Mouse (Mus musculus) regulatory T cell (primary cell): ENCODE measurements around the gene Crb2.

ENCODE experiments used
- in situ Hi-C: fragments of 300-600 bp; cut with MboI, MseI; formaldehyde crosslinking; loops from one replicate; pipeline ENCODE4 v1.15.1; 2025; ENCODE audit warnings: high pct_unique_total_duplicates

The Crb2 gene

DNA sequence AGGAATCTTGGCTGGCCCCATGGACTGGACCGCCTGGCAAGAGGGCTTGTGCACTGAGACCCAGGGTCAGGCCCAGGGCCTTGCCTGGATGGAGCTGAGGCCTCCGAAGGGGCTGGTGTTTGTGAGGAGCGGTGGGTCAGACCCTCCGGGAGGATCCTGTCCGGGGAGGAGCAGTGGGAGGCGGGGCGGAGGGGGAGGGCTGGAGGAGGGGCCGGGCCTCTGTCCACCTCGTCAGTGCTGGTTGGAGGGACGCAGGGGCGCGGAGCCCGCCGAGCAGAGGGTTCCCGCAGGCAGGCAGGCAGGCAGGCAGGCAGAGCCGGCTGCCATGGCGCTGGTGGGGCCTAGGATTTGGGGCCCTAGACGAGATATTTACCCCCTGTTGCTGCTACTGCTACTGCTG, at the start of gene Crb2:
Gene Crb2, plus strand, starts transcription at position 234 of the 400 bp plus-strand sequence.
- in situ Hi-C loops = loop anchor here (10.0 kb wide), 1 partner anchor 391 kb away; no protein-coding TSS in a partner anchor

DNA sequence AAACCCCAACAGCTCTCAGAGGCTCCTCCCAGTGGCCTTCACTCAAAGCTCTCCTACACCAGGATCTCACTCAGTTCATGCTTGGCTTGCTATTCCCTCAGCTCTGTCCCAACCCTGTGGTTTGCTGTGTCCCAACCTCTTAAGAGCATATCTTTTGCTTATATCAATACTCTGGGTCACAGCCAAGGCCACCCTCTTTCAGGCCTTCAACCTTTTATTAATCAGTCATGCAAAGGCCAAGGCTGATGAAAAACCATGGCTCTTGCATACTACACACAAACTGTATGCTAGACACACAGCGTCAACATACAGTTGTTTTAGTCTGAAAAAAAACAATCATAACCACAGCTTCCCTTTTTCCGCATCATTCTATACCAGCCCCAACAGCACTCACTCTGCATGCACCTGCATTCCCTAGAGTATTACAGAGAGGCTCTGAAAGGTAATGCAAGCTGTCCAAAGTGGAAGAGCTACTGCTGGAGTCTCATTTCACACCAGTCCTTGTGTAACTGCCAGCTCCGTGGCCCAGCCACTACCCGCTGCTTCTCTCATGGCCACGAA, 44.7 kb upstream of the Crb2 start:
- in situ Hi-C loops = no loop called here

- in situ Hi-C loops = no loop called here
These were observed 40.9 kb upstream of the Crb2 start for GRCm38 (mm10) chr2:37734979-37735806.

DNA sequence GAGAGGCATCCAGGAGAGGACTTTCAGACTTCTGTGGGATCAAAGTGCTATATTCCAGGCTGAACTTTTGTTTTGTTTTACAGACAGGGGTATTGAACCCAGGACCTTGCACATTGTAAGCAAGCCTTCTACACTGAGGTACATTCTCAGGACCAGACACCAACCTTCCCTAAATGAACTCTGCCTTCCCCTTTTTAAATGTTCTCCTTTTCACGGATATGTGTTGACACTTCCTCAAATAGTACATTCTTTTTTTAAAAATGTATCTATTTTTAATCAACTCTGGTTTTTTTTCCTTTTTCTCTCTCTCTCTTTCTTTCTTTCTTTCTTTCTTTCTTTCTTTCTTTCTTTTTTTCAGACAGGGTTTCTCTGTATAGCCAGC, 40.3 kb upstream of the Crb2 start:
- in situ Hi-C loops = no loop called here

GRCm38 (mm10) chr2:37741806-37742554, 34.1 kb upstream of the Crb2 start:
- in situ Hi-C loops = no loop called here

DNA sequence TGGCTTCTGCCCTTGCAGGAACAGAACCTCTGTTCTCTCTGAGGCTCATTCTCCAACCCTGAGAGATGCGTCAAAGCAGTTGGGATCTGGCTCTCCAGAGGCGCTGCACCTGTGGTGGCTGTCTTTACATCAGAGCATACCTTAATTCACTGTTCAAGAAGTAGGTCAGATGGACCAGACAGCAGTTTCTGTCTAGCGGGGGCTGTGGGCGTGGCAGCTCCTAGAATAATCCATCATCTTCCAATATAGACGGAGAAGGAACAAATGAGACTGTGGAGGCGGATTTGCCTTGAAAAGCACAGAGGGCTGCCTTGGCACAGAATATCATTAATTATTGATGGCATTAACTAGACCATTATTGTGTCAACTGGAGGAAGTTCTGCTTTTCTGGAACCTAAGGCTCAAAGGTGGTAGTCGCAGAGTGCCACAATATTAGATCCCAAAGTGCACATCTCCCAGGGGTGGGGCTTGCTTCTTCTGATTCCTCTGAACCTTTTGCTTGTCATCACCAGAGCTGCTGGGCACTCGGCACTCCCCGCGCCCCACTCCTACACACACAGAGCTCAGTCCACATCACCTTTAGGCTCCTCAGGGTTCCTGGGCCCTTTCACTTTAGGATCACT, 31.2 kb upstream of the Crb2 start:
- in situ Hi-C loops = loop anchor here (5.0 kb wide), 1 partner anchor 93 kb away; no protein-coding TSS in a partner anchor

DNA sequence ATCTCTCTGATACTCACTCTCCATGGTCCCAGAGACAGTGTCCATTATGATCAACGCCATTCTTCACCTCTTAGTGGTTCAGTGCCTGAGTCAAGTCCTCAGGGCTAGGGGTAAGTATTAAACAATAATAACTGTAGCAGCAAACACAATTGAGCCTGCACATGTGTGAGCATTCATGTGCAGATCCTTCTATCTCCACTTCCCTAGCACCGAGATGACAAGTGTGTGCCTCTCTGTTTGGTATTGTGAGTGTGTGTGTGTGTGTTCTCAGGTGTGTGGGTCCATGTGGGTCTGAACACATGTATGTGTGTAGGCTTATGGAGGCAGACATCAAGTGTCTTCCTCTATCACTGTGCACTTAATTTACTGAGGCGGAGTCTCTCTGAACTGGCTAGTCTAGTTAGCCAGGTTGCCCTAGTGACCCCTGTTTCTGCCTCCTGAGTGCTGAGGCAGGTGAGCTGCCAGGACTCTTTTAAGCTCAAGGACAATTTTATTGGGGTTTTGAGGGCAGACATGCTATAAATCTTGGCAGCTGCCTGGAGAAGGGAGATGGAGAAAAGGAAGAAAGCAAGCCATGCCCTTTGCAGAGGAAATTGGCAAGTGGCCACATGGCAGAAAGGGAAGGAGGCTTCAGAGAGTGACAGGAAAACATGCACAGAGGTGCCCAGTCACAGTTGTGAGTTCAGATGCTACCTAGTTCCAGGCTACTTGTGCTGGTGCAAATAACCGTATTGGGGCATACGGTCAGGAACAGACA, 29.6 kb upstream of the Crb2 start:
- in situ Hi-C loops = loop anchor here (5.0 kb wide), 1 partner anchor 94 kb away; no protein-coding TSS in a partner anchor

- in situ Hi-C loops = loop anchor here (5.0 kb wide), 1 partner anchor 96 kb away; no protein-coding TSS in a partner anchor
These were observed 28.1 kb upstream of the Crb2 start for GRCm38 (mm10) chr2:37747909-37748308.

DNA sequence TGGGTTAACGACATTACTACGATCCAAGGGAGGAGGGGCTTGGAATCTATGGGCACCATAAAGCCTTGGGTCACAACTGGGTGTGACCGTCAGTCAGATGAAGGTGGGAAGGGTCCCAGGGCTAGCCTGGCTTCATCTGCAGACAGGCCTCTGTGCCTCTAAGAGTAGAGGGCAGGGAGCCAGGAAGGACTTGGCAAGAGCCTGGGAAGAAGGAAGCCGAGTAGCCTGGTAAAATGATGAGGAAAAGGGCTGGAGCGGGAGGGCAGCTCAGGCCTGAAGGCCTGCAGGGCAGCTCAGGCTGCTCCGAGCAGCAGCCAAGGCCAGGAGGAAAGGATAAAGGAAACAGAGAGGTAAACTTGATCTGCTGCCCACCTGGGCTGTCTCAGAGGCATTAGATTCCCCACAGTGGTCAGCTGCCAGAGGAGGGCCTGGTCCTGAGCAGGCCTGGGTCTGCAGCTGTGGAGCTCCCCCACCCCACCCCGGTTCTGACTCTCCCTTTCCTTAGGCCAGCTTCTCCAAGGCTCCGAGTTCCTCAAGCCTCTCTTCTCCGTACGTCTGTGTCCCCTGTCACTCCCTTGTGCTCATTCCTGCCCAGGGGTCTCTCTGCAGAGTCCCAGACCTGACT, 27.5 kb upstream of the Crb2 start:
- in situ Hi-C loops = loop anchor here (5.0 kb wide), 1 partner anchor 96 kb away; no protein-coding TSS in a partner anchor

DNA sequence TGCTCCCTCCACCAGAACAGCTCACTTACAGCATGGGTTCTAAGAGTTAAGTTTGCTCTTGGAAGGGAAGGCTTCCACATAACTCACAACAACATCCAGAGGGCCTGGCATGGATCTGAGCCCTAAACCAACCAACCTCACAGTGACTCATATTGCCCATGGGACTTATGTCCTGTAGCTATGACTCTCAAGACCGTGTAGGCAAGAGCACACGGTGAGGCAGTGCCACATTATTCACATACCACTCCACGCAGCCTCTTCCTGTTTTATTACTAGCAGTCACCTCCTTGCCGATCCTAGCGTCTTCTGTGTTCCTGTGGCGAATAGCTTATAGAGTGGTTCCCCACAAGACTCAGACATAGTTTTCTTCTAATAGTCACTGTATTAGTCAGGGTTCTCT, 26.7 kb upstream of the Crb2 start:
- in situ Hi-C loops = loop anchor here (5.0 kb wide), 1 partner anchor 97 kb away; no protein-coding TSS in a partner anchor

DNA sequence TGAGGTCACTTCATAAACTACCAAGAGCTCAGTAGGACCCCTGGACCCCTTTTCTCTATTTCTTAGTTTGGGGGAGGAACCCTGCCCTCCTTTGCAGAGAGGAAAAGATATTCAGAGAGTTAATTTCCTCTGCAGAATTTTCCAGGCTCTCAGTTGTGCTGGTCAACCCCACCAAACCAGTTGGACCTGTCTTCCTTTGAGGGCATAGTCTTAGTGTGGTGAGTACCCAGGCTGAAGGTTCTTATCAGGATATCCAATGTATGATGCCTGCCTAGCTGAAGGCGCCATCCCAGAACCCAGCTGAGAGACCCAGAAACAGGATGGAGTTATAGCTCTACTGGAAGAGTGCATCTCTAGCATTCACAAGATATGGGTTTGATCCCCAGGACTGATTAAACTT, 24.9 kb upstream of the Crb2 start:
- in situ Hi-C loops = loop anchor here (25.0 kb wide), 1 partner anchor 1386 kb away; no protein-coding TSS in a partner anchor

- in situ Hi-C loops = loop anchor here (25.0 kb wide), 1 partner anchor 1381 kb away; no protein-coding TSS in a partner anchor
These were observed 19.7 kb upstream of the Crb2 start for GRCm38 (mm10) chr2:37756220-37756930.

DNA sequence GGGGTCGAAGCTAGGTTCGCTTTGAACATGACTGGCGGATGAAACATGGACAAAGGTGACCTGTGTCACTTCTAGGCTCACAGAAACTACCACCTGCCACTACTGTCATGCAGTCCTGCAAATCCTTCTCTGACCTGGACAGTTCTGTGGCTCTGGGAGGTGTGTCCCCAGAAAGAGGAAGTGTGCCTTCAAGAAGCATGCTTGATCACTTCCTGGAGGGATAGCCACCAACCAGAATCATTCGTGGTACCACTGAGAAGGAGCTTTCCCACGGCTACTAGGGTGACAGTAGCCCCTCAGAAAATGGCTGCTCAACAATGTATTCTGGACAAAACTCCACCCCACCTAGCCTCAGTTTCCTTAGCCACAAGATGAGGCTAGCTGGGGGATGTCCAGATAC, 19.0 kb upstream of the Crb2 start:
- in situ Hi-C loops = loop anchor here (25.0 kb wide), 1 partner anchor 1380 kb away; no protein-coding TSS in a partner anchor

DNA sequence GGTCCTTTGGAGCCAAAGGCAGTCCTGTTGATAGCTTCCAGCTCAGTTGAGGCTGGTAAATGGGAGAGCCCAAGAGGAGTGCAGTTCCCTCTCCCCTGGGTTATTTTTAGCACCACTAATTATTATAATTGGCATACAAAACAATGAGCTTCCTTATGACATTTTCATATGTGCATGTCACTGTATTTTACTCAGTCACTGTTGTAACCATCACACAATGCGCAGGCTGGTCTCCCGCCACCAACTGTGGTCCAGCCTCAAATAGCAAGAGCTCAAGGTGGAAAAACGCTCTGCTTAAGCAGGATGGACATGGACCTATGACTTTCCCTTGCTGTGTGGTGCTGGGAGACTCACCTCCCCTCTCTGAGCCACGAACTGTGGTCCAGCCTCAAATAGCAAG, 18.3 kb upstream of the Crb2 start:
- in situ Hi-C loops = loop anchor here (25.0 kb wide), 1 partner anchor 1380 kb away; no protein-coding TSS in a partner anchor

- in situ Hi-C loops = loop anchor here (25.0 kb wide), 1 partner anchor 1379 kb away; no protein-coding TSS in a partner anchor
These were observed 17.6 kb upstream of the Crb2 start for GRCm38 (mm10) chr2:37758343-37759015.

GRCm38 (mm10) chr2:37760633-37761032, 15.4 kb upstream of the Crb2 start:
- in situ Hi-C loops = loop anchor here (25.0 kb wide), 1 partner anchor 1377 kb away; no protein-coding TSS in a partner anchor

GRCm38 (mm10) chr2:37763638-37764037, 12.4 kb upstream of the Crb2 start:
- in situ Hi-C loops = loop anchor here (25.0 kb wide), 1 partner anchor 1374 kb away; no protein-coding TSS in a partner anchor

DNA sequence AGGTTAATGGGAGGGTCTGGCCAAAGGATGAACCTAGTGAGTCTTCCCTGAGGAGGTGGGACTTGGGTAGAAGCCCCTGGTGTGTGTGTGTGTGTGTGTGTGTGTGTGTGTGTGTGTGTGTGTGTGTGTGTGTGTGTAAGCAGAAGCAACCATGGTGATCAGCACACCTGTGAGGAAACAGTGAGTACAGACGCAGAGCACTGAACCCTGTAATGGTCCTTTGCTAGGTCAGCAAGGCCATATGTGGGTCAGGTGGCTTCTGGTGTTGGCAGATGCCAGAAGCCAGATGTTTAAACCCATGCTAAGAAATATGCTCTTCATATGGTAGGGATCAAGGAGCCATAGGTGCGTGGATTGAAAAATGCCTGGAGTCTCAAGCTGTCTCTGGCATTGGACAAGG, 11.5 kb upstream of the Crb2 start:
- in situ Hi-C loops = loop anchor here (25.0 kb wide), 1 partner anchor 1373 kb away; no protein-coding TSS in a partner anchor

- in situ Hi-C loops = loop anchor here (5.0 to 25.0 kb wide), 2 partner anchors 78 to 1372 kb away; no protein-coding TSS in a partner anchor
These were observed 11.0 kb upstream of the Crb2 start for GRCm38 (mm10) chr2:37765082-37765483.
